Mouse (Mus musculus) heart, adult 18-20 months (tissue): Measurements from ENCODE around the gene Gusb. TPM values are rescaled to one million over a fixed set of nuclear protein-coding genes. Genes with fewer than 3 reads are reported as not detected.

Experiments
- DNase-seq, 2 experiments: peaks; one replicate each; pipeline ENCODE4 v3.0.0; 2021 to 2022; ENCODE audit warnings: mixed read lengths in 1 of 2
- total RNA-seq, 2 experiments: library from RNA; stranded (reverse); gene quantifications; 2 replicates each; pipeline ENCODE4 v1.2.3; 2021

Gene Gusb
- total RNA-seq, 2 experiments from 2014 or later, result 14.1 TPM

DNA sequence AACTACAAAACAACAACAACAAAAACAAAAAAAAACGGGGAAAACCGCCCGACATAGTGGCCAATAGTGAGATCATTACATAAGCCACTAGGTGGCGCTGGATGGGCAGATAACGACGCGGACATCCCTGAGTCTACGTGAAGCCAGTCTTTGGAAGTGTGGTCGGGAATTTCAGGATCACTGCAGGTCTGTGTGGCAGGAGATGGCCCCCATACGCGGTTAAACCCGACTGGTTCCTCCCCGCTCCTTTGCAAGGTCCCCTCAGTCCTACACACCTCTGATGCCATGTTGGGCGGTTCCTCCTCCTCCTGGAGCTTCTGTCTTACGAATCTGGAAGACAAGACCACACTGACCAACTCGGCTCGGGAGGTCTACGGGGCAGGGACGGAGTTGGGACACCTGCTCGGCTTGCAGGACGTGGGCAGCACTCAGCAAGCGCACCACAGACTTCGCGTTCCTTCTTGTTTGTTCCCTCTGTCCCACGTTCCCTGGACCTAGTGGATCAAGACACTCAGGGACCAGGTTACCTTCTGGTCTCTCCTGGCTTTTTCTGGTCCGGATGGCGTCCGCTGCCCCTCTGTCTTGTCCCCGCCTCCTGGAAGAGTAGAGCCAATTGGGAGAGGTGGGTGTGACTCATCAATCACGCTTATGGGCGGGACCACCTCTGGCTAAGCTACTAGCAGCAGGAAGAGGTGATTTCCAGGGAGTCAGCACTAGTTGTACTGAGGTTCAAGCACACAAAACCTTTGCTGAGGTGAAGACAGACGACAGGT, 21.1 kb upstream of the Gusb start:
- peak; percentile 89 to 95 for DNase-seq

GRCm38 (mm10) chr5:130023067-130023766, 20.4 kb upstream of the Gusb start:
- DNase-seq, result no peak

GRCm38 (mm10) chr5:130022366-130022765, 19.5 kb upstream of the Gusb start:
- DNase-seq, result no peak

GRCm38 (mm10) chr5:130021361-130021966, 18.6 kb upstream of the Gusb start:
- no peak for DNase-seq

DNA sequence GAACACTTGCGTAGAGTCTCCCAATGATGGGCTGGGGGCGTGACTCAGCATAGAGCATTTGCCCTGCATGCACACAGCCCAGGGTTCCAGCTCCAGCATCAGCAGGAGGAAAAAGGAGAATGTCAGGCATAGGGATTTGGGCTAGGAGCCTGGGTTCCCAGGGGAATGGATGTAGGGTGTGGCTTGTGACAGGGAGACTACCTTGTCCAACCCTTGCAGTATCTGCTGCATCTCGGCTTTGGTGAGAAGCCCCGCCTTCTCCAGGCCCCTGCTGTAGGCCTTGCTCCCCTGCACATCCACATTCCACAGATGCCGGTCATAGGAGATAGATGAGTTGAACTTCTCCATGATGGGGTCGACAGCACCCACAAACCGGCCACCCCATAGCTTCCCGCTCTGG, 16.6 kb upstream of the Gusb start:
- no peak for DNase-seq

DNA sequence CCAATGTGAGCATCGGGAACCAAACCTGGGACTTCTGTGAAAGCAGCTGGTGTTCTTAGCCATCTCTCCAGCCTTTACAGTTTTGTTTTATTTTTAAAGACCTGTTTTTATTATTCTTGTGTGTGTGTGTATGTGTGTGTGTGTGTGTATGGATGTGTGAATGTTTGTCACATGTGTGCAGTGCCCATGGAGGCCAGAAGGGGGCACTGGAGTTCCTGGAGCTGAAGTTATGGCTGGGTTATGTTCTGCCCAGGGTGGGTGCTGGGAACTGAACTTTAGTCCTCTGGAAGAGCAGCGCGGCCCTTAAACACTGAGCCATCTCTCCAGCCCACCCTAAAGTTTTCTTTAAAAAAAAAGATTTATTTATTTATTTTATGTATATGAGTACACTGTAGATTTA, 12.3 kb upstream of the Gusb start:
- DNase-seq, result no peak

- DNase-seq, result no peak
These were observed 8.1 kb upstream of the Gusb start for GRCm38 (mm10) chr5:130010961-130011360.

DNA sequence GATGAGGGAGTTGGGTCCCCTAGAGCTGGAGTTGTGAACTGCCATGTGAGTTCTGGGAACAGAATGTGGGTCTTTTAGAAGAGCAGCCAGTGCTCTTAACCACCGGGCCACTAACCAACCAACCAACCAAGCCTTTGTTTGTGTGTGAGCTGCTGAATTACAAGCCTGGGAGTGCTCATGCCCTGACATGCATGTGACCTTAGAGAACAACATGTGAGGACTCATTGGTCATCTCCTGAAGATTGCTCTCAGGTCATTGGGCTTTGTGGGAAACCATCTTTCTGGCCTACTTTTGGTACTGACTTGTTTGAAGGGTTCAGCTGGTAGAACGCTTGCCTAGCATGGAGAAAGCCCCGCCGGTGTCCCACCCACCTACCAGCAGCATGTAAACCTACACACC, 6.9 kb upstream of the Gusb start:
- no peak for DNase-seq

- DNase-seq, result no peak
These were observed 5.3 kb upstream of the Gusb start for GRCm38 (mm10) chr5:130008034-130008590.

DNA sequence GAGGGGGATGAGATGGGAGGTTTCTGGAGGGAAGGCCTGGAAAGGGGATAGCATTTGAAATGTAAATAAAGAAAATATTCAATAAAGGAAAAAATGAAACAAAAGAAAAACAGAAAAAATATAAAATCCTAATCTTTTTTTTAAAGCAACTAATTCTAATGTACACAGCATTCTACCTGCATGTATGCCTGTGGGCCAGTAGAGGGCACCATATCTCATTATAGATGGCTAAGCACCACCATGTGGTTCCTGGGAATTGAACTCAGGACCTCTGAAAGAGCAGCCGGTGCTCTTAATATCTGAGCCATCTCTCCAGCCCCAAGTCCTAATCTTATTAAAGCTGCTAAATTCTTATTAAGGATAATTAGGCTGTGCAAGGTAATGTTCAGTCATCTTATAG, 4.5 kb upstream of the Gusb start:
- no peak for DNase-seq

GRCm38 (mm10) chr5:130003229-130003628, 380 bp upstream of the Gusb start:
- DNase-seq, result no peak

- peak; percentile 24 to 40 for DNase-seq
These were observed 1.4 kb downstream of the Gusb start for GRCm38 (mm10) chr5:130001356-130001987.

DNA sequence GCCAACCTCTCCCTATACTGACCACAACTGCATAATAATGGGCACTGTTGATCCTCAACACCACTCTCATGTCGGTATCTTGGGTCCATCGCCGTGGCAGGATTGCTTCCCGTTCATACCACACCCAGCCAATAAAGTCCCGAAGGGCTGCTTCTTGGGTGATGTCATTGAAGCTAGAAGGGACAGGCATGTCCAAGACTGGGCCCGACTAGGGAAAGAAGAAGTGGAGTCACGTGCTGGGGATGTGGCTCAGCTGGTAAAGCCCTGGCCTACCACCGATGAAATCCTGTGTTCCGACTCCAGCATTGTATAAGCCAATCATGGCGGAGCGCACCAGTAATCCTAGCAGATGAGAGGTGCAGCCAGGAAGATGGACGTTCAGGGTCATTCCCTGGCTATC, 2.1 kb downstream of the Gusb start:
- peak; percentile 39 to 74 for DNase-seq

- peak; percentile 45 to 61 for DNase-seq
These were observed 3.8 kb downstream of the Gusb start for GRCm38 (mm10) chr5:129999097-129999496.

- DNase-seq, result no peak
These were observed 5.1 kb downstream of the Gusb start for GRCm38 (mm10) chr5:129997700-129998099.

DNA sequence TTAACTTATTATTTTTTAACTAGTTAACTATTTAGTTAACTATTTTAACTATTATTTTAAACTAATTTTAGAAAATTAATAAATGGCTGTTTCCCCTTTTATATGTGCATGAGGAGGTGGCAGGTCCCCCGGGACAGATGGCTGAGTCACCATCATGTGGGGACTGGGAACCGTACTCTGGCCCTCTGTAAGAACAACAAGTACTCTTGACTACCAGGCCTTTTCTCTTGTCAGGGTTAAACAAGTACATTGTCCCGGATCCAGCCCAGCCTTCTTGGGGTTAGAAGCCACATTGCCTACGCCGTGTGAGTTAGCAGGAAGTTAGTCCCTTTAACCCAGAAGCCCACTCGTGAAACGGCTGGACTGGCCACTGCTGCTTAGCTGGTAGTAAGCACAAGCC, 7.9 kb downstream of the Gusb start:
- peak in 1 of 2 experiments; percentile 11 for DNase-seq

- DNase-seq, result no peak
These were observed 9.5 kb downstream of the Gusb start for GRCm38 (mm10) chr5:129993374-129993773.

GRCm38 (mm10) chr5:129991898-129992297, 11.0 kb downstream of the Gusb start:
- DNase-seq, result no peak

GRCm38 (mm10) chr5:129989376-129989775, 13.5 kb downstream of the Gusb start:
- no peak for DNase-seq

GRCm38 (mm10) chr5:129980216-129980615, 22.6 kb downstream of the Gusb start:
- DNase-seq, result no peak

DNA sequence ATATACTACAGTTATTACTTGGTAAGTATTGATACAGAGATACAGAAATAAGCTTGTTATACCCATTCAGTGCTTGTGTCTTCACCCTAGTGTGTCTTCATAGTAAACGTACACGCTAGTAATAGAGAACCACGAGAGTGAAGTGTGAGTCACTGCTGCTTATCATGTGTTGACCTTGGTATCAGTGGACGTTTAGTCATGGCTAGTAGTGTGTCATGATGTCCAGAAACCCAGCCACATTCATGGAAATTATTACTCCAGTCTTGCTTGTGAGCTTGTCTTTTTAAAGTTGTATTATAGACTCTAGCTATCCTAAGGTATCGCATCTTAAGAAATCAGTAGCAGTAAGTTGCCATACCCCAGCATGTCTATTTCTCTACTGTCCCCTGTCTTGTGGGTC, 24.2 kb downstream of the Gusb start:
- no peak for DNase-seq

- DNase-seq, result no peak
These were observed 25.1 kb downstream of the Gusb start for GRCm38 (mm10) chr5:129977768-129978167.
